Mouse (Mus musculus) thymus, postnatal 0 days (tissue): Measurements from ENCODE around the gene Wdcp. TPM values are rescaled to one million over a fixed set of nuclear protein-coding genes. Genes with fewer than 3 reads are reported as not detected.
A peak's percentile ranks its signal among the peaks of the same experiment; 100 is the strongest.
"Not testable (repeated sequence)": the region's sequence is repeated elsewhere in the genome, so short reads cannot be mapped to it uniquely, and the experiment has no call there.

Experiments
- DNase-seq: peaks from one replicate; pipeline ENCODE4 v3.0.0-alpha.2; 2015; ENCODE audit warnings: low spot score
- polyA plus RNA-seq: library from polyadenylated mRNA; unstranded; fragments of >200 nt; fragmentation: Nextera tagmentation; extraction: Ambion mirVana; gene quantifications from 2 replicates; pipeline ENCODE4 v1.2.1, GENCODE M21; 2015

Gene Wdcp
- 22.5 and 23.1 TPM in 2 replicates for polyA plus RNA-seq

GRCm38 (mm10) chr12:4842890-4843597 lies at the start of gene Wdcp:
Gene Wdcp, plus strand, starts transcription at chr12:4843303.
- DNase-seq: peak; percentile 88

- DNase-seq: no peak
These were observed 49.4 kb upstream of the Wdcp start for GRCm38 (mm10) chr12:4793718-4794117.

DNA sequence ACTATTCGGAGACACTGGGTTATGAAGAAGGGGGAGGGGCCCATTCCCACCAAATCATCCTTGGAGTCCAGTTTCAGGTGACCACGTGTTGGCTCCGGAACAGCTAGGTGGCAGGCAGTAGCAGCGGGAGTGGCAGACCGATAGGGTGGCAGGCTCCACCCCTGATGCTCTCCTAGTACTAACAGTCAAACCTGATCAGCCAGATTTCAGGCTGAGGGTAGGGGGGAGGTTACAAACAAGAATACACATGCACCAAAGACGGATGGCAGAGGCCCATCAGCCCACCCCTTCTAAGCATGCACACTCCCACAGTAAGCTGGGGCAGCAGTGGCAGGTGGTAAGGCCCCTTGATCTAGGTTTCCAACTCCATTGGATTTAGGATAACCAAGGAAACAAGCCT lies 45.6 kb upstream of the Wdcp start:
- DNase-seq: not testable (repeated sequence)

DNA sequence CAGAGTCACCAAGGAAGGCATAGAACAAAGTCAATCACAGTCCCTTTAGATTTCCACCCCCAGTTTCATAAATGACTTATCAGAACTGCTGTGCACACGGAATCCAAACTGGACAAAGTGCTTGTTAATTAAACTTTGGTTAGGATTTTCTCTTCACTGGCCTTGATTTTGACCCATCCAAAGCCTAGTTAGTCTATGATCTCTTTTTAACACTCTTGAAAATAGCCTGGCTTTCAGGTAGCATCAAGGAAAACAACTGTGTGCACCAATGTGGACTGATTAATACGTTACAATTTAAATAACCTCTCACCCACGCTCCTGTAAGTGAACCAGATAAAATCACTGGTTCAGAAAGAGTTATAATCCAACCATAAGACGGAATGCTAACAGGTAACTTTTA lies 32.1 kb upstream of the Wdcp start:
- DNase-seq: no peak

- DNase-seq: no peak
These were observed 31.4 kb upstream of the Wdcp start for GRCm38 (mm10) chr12:4811705-4812104.

DNA sequence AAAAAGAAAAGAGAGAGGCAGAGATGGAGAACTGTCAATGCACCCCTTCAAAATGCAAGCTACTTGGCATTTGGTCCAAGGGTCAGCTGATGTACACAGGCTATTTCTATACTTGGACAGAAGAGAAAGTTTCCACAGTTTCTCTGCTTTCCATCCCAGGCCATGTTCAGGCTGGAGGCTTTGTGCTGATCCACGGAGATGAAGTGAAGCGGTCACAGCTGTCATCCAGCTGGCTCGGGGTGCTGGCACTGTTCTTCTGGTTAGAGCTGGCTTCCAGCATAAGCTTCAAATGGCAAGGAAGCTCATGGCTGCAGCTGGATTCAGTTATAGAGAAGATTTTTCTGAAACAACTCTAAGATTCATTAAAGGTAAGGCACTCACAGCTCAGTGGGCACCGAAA lies 29.5 kb upstream of the Wdcp start:
- DNase-seq: no peak

DNA sequence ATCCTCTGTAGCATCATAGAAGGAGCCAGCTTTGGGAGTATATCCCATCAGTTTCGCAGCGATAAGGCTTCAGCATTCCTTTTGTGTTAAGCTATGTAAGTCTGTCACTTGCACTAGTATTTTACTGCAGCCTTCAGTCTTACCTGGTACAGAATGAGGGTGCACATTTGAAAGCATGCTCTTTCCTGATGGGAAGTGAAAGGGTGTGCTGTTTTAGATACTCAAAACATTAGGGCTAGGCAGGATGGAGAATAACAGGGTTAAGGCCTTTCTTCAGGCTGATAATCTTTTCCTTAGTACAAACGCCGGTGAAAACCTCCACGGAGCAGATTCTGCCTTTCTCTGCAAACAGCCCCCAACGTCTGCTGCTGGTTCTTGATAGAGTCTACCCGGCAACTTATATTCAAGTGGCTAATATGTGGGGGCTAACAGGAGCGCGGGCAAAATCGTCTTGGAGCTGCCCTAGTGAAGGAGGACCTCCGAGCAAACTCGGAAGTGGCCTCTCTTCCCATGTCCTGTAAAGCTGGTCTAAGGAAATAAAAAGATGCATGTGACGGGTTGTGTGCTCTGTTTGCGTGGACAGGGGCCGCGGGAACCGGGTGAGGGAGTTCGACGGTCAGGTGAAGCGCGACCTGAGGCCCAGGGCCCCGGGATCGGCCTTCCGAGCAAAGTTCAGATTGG lies 26.3 kb upstream of the Wdcp start:
- no peak for DNase-seq

- DNase-seq: peak; percentile 98
These were observed 25.6 kb upstream of the Wdcp start, which contains the start of gene Sf3b6 for GRCm38 (mm10) chr12:4817361-4818101. Gene Sf3b6, plus strand, starts transcription at chr12:4817544.

GRCm38 (mm10) chr12:4827256-4827655 lies 15.8 kb upstream of the Wdcp start:
- no peak for DNase-seq

- DNase-seq: no peak
These were observed 6.1 kb upstream of the Wdcp start for GRCm38 (mm10) chr12:4836959-4837358.

GRCm38 (mm10) chr12:4840010-4840409 lies 3.1 kb upstream of the Wdcp start:
- no peak for DNase-seq

- DNase-seq: no peak
These were observed 2.4 kb upstream of the Wdcp start for GRCm38 (mm10) chr12:4840741-4841140.

GRCm38 (mm10) chr12:4841392-4841887 lies 1.7 kb upstream of the Wdcp start, which contains the start of gene Fkbp1b:
Gene Fkbp1b, minus strand, starts transcription at chr12:4841591.
- DNase-seq: peak; percentile 51

GRCm38 (mm10) chr12:4842456-4842855 lies 647 bp upstream of the Wdcp start:
- no peak for DNase-seq

GRCm38 (mm10) chr12:4843741-4844140 lies 638 bp downstream of the Wdcp start:
- DNase-seq: peak; percentile 58

DNA sequence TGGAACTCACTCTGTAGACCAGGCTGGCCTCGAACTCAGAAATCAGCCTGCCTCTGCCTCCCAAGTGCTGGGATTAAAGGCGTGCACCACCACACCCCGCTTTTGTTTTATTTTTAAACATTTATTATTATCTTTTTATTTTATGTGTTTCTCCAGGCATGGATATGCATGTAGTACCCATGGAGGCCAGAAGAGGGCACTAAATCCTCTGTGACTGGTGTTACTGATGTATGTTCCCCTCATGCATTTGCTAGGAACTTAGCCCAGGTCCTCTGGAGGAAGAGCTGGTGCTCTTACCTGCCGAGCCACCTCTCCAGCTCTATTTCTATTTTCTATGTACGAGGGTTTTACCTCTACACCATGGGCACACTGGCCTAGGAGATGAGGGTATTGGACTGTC lies 13.1 kb downstream of the Wdcp start:
- DNase-seq: peak; percentile 26

GRCm38 (mm10) chr12:4856834-4857233 lies 13.7 kb downstream of the Wdcp start:
- no peak for DNase-seq

GRCm38 (mm10) chr12:4859241-4859914 lies 16.3 kb downstream of the Wdcp start:
- DNase-seq: no peak

- DNase-seq: peak; percentile 19
These were observed 19.6 kb downstream of the Wdcp start for GRCm38 (mm10) chr12:4862672-4863071.

GRCm38 (mm10) chr12:4863654-4864337 lies 20.7 kb downstream of the Wdcp start:
- no peak for DNase-seq

DNA sequence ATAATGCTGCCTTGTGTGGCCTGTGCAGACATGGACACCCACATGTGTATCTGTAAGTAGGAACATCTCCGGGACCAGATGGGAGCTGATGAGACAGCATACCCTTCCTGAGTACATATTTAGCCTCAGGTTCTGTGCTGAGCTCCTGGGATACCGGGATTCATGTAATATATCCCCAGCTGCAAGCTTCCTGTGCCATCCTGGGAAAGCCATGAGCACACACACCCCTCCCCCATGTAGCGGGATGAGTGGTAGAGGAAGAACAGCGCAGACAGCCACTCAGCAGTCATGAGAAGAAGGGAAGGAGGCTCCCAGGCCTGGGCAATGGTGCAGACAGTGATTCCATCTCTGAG lies 21.2 kb downstream of the Wdcp start:
- DNase-seq: no peak
